Mouse (Mus musculus): ENCODE measurements around the gene Defa36.
"Not testable (repeated sequence)": the region's sequence is repeated elsewhere in the genome, so short reads cannot be mapped to it uniquely, and the experiment has no call there.

Defa36 gene

GRCm38 (mm10) chr8:21427111-21427510, at the start of gene Defa36:
Defa36 (plus strand) TSS chr8:21427411.
- DNase-seq = not testable (repeated sequence)

GRCm38 (mm10) chr8:21378215-21378614, 49.0 kb upstream of the Defa36 start, which contains the start of gene Defa2:
Defa2 (plus strand) TSS chr8:21378515.
- DNase-seq = not testable (repeated sequence)

GRCm38 (mm10) chr8:21391511-21391910, 35.7 kb upstream of the Defa36 start, which contains the start of gene Defa33:
Defa33 (plus strand) TSS chr8:21391811.
- DNase-seq = not testable (repeated sequence)

GRCm38 (mm10) chr8:21456460-21456859, 29.2 kb downstream of the Defa36 start, which contains the start of gene Gm7849:
Gm7849 (minus strand) TSS chr8:21456560.
- not testable (repeated sequence) for DNase-seq
